Mouse (Mus musculus): ENCODE measurements at regions not wholly inside any gene's neighbourhood (a gene's known extent, or its start where the extent isn't known, plus 50 kb on each side); places are given as distances from the start of the nearest gene placed in this dataset.
A peak's percentile ranks its signal among the peaks of the same experiment; 100 is the strongest.

DNA sequence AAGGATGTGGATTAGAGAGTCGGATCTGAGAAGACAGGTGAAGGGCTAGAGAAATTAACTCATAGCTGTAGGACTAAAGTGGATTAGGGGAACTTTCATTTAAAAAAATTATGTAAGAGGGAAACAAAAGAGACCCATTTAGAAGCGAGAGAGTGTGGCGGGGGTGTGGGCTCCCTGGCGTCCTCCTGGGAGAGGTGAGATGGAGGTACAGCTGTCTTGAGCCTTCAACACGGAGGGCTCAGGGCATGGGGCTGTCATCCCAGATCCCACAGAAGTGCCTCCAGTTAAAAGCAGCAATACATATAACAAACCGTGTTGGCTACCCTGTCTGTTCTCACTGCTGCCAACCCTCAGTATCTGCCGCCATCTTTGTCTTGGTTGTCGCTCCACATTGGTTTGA, 284.6 kb upstream of the Prickle1 start:
- DNase-seq: no peak

DNA sequence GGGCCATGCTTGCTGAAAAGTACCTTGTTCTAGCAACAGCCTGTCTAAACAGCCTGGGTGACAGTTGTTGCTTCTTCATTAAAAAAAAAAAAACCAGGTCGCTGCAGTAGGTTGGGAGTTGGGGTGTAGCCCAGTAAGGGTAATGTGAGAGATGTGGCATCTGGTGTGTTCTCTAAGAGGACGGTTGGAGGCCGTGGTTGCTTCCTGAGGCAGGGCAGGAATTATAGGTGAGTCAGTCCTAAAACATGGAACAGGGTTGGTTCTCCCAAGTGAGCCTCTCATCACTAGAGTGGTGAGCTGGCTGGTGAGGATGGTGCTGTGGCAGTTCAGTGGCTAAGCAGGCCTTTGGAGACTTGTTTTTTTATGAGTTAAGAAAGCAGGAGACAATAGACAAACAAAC, 283.3 kb upstream of the Prickle1 start:
- DNase-seq: no peak

DNA sequence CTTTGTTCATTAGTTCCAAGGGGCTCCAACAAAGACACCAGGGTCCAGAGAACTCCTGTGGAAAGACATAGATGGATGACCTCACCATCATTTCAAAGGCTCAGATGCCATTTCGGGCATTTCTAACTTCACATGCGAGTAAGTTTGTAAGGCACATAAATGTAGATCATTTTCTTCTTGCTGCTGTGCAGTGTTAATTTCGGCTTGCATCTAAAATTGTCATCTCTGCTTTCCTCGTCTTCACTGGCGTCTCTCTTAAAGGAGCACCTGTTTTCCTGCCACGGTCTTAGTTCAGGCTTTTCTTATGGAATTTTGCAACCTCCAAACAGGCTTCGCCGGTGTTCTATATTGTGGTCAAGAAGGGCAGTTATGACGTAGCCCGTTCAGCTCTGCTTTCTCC, 280.6 kb upstream of the Prickle1 start:
- DNase-seq: no peak

DNA sequence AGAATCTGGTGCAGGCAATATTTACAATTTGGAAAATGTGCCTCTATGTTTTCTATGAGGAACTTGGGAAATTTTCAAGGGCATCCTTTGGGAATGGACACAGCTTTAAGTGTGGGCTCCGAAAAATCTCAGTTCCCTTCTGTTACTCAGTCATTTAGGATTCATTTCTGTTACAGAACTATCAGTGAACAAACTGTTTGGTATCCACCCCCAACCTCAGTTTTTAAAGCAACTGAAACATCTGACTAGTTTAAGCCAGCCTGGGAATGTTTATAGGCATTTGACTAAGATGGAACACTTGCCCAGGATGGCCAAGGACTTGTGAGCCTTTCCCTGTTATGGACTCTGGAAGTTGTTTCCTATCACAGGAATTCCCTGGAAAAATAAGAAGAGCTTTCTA, 280.0 kb upstream of the Prickle1 start:
- DNase-seq: no peak

DNA sequence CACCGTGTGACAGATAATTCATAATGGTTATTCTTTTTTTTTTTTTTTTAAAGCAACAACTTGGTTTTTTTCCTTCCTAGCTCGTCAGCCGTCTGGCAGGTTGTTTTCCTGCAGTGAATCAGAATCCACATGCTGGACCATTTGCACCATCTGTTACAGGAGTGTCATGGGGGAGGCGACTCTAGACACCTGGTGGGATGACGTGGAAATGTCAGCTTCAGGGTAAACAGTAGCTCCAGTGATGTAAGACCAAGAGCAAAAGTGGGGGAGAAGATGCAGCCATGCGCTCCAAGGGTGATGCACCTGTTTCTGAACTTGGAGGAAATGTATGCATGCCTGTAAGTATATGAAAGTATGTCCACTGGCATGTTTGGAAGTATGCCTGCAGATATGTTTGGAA, 278.5 kb upstream of the Prickle1 start:
- no peak for DNase-seq

DNA sequence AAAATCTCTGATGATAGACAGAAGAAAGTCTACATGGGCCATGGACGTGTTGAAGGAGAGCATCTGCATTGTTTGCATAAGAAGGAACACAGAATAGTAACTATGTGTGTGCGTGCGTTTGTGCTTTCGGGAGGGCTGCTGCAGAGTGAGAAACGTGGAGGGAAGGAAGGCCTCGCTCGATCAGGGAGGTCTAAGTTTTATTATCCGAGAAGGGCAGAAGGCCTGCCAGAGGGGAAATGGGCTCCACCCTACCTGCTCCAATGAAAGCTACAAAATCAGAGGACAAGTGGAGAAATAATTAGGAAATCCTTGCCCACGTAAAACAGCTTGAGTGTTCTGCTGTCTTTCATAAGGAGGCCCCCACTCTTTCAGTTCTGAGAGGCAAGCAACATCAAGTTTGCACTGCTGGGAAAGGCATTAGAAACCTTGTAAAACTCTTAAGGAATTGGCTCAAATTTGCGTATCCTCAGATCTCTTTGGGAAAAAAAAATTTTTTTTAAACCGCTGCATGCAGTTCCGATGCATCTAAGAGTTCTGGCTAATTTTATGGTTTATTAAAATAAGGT, 261.7 kb upstream of the Prickle1 start:
- DNase-seq: no peak

DNA sequence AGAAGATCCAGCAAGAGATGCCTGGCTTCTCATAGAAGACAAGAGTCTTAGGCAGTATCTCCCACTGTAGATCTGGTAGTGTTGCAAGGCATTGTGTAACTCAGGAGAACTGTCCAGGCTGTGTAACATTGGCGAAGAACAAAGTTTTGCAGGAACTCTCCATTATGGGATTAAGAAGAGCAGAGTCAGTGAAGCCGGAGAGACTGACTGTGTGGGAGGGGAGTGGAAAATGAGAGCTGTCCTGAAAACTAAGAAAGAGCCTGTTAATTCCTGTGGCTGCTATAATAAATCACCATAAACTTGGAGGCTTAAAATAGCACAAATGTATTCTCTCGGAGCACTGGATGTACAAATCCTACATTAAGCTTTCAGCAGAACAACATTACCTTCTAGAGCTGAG, 257.5 kb upstream of the Prickle1 start:
- no peak for DNase-seq

DNA sequence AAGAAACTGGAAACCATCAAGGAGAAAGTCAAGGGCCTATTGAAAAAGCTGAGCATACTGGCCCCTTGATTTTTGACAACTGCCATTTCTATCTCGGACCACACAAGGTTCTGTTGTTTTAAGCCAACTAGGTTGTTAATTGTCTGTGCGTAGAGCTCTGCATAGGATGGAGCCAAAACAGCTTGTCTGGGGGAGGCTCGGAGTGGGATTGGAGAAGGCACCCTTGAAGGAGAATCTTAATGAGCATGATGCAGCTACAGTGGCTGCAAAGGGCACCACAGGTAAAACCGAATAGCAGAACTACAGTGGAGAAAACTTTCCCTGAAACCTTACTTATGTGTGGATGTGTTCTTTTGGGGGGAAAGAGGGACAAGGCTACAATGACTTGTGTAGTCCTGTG, 256.4 kb upstream of the Prickle1 start:
- DNase-seq: no peak

DNA sequence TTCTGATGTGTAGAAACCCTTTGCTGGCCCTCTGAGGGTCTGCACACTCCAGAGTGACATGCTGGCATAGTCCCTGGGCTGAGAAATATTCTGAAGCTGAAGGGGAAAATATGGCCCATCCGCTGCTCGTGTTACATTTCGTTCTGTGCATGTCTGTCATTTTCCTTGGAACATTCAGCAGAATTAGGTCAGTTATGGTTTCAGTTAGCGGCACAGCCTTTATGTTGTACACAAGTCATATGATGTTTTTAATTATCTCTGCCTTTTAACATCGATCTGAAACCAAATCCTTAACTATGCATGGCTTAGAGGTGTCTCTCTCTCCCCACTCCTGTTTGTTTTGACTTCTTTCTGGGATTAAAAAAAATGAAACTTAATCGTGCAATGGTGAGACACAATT, 254.7 kb upstream of the Prickle1 start:
- DNase-seq: no peak

DNA sequence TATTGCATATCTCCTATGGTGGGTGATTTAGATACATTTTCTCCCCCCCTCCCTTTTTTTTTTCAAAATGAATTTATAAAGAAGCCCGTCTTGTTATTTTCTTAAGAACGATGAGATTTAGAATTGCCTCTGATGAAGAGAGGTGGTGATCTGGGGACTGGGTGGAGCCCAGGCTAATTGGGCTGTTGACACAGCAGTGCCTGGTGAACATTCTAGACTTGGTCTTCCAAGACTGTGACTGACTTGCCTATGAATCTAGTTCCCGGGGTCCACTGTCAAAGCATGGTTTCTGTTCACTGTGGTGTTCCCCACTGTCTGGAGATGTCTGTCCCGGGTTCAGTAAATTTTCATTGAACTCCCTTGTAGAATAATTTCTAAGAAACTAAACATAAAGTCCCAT, 253.1 kb upstream of the Prickle1 start:
- DNase-seq: no peak

DNA sequence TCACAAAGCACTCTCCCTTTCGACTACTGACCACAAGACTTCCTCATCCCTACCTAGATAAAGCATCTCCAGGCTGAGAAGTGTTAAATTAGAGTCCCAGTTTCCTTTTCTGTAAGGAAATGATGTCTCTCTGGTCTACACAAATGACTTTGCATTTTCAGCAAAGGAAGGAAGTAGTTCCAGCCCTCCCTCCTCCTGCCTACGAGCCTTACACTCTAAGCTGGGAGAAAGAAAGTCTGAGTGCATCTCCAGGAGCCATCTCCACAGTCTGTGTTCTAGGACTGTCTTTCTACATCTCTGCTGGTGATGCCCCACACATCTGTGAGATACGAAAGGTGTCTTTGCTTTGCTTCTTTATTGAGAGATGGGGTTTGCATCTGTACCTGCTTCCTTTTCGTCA, 251.1 kb upstream of the Prickle1 start:
- DNase-seq: no peak

DNA sequence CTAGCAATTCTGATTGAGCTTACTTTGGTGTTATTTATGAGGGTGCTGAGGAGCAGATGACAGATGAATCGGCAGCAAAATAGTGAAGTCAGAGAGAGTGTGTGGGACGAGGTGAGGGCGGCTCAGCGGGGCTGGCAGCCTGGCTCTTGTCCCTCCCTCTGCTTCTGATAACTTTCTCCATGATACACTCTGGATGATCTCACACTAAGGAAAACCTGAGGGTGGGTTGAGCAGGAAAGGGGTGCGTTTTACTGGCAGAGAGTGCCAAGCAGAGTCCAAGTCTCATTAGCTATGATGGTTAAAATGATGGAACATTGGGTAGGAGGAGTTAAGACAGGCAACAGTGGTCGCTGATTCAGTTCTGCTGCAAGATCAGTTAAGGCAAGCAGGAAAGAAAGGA, 250.1 kb upstream of the Prickle1 start:
- no peak for DNase-seq

DNA sequence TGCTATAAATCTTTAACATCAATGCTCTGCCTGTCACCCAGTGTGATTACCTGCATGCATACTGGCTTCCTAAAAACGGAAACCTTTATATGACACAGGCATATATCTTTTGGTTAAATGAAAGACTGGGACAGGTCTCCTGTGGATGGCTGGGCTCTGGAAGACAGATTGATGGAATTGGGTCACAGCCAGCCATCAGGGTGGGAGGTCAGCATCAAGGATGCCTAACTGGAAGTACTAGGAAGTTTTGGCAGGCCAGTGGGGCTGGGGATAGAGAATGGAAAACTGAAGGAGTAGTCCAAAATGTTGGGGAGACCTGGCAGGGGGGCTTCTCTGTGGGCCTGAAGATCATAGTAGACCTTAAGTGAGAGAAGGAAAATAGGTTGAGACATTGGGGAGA, 237.3 kb upstream of the Prickle1 start:
- no peak for DNase-seq

DNA sequence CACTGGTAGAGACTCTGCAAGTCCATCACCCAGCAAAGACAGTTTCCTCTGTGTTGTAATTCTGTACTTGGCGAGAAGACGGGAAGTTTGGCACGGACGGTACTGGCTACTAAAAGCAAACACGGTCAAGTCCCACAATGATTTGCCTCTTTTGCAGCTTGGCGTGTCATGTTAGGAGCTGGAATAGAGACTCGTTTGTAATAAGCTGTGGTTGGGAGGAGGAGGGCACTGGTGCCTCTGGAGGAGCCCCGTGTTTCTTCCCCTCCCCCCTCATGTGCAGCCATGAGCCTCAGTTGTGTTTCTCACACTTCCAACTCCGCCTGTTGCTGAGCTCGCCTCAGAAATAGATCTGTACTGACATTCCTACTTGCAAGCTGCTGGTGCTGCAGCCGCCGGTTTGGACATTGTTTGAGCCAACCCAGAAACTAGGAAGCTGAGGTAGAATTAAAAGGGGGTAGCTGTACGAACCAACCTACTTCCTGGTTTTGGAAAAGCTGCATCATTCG, 236.8 kb upstream of the Prickle1 start:
- peak; percentile 38 for DNase-seq

DNA sequence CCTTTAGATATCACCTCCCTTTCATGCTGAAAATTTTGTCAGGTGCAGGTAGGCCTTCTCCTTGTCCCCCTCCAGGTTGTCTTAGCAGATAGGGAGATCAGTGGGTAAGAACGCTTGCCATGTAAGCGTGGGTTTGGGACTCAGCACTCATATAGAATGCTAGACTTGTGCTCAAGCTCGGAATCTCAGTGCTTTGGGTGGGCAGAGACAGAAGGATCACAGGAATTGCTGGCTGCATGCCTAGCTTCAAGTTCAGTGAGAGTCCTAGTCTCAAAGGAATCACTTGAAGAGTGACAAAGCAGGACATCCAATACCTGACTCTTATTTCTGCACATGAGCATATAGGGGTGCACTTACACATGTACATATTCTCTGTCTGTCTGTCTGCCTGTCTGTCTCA, 235.5 kb upstream of the Prickle1 start:
- no peak for DNase-seq

DNA sequence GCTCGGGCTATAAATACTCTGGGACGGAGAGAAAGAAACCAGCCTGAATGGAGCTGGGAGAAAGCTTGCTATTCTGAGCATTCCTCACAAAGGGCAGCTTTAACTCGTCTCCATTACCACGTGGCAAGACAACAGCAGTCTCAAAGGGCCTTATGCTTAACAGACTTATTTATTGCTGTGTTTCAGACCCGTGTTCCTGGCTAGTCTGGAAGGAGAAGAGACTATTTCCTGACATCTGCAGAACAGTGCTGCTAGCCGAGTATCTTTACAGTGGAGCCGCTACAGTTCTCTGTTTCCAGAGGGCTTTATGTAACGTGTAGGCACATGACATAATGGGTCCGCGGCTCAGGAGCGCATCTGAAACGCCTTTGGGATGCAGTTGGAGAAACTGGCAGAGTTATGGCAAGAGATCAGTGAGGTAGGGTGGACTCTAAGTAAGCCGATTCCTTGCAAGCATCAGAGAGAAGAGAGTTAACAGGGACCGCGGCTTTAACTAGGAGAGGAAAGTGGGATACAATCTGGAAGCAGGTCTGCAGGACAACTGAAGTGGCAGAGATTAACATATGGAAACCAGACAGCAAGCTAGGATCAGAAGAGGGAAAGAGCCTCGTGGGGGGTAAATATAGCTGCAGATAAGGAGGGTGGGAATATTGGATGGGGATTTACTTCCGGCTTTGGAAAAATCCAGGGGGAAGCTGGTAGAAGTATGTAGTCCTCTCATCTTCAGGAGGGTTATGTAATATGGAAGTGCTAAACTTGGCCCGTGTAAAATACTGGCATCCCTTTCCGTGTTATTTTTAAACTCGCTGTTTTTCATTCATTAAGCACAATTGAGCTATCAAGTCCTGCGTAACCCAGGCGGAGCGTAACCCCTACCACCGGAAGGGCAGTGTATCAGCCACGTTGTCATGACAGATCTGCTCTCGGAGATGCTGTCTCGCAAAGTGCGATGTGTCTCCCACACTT, 229.3 kb upstream of the Prickle1 start:
- DNase-seq: peak; percentile 8

DNA sequence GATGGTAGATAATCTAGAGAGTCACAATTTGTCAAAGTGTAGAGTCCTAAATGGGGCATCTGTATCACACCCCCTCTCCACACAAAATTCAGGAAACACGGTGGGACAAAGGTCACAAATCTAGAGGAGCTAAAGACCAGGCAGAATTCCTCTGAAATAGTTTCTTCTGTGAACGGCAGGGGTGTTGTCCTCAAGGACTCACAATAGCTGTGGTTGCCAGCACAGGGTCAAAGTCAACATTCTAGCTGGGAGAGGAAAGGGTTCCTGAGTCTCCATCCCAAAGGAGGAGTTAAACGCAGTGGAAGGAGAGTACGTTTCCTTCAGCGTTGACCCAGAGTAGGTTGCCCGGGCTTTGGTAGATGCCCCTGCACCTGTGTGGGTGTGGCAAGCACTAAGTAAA, 225.5 kb upstream of the Prickle1 start:
- no peak for DNase-seq

DNA sequence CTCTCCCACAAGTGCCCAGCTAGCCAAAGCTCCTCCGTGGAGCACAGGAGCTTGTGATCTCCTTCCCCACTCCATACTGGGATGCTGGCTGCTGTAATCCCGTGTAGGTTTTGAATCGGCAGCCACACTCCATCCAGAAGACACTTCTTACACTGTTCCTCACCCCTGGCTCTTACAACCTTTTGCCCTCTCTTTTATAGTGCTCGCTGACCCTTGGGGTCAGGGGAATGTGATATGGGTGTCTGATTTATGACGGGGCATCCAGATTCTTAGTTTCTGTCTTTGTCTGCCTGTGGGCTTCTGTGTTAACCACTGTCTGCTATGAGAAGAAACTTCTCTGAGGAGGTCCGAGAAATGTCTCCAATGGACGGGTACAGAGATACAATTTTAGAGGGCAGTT, 216.3 kb upstream of the Prickle1 start:
- DNase-seq: no peak

DNA sequence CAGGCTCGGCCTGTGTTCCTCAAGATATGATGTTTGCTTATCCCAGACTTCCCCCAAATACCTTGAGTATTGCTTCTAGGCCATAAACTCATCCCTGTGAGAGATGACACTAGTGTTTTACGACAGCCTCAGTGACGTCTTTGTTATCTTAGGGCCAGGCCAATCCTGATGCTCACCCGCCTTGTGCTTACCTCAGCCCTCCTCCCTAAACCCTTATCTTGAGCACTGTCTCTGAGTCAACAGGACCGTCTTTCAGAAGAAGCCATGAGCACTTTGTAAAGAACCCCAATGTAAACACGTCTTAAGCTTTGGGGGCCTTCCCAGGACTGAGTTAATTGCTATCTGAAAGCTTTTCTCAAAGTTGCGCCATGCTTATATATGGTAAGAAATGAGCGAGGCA, 212.3 kb upstream of the Prickle1 start:
- DNase-seq: no peak

DNA sequence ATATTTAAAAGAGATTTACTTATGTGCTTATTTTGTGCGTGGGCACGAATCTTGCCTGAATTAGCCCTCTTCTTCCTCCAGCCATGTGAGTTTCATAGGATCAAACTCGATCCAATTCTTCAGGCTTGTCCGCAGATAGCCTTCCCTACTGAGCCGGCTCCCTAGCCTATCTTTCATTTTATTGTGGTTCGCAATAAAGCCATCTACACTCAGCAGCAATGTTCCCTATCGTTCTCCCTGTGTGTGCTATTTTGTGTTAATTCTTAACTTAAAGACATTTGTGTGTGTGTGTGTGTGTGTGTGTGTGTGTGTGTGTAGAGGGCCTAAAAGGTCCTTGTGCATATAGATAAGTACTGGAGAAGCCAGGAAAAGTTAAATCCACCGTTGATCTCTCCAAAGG, 211.8 kb upstream of the Prickle1 start:
- no peak for DNase-seq

DNA sequence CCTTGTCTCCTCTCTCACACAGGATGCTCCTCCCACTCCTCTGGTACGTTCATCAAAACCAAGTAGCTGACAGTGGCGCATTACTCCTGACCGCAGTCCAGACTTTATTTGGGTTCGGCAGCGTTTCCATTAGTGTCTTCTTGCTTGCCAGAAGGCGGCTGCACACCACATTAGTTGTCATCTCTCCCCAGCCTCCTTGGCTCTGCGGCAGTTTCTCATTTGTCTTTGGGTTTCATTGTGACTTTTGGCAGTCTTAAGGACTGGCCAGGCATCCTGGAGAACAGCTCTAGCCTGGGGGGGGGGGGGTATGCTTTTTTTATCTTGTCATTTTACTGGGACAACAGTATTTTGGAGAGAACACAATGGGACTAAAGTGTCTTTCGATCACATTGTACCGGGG, 209.0 kb upstream of the Prickle1 start:
- peak; percentile 18 for DNase-seq

DNA sequence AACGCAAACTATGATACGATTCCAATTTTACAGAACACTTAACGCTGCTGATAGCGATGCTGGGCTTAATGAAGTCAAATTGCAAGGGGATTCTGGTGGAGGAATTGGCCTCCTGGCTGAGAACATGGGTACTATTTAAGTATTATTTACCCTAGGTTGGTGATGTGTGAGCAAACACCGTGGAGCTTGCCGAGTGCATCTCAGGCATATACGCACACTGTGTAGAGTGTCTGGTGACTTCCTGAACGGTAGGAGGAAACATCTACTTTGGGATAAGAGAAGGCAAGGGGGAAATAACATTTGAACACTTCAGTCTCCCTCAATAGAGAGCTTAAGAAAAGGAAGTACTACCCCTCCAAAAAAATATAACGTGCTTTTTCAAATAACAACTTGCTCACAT, 194.8 kb upstream of the Prickle1 start:
- DNase-seq: no peak

DNA sequence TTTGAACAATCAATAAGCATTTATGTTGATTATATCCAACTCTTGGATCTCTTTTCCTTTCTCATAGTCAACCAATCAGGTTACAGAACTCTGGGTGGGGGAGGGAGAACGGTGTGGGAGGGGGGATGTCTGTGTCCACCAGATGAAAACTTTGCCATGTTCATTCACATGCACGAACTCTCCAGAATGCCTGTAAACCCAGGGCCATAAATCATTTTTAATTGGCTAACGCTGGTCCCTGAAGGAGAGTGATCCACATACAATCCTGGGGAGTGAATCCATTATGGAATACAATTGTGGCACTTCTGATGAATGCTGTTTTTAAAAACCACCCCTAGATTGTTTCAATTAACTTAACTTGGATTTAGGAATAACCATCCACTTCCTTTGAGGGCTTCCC, 194.1 kb upstream of the Prickle1 start:
- no peak for DNase-seq

DNA sequence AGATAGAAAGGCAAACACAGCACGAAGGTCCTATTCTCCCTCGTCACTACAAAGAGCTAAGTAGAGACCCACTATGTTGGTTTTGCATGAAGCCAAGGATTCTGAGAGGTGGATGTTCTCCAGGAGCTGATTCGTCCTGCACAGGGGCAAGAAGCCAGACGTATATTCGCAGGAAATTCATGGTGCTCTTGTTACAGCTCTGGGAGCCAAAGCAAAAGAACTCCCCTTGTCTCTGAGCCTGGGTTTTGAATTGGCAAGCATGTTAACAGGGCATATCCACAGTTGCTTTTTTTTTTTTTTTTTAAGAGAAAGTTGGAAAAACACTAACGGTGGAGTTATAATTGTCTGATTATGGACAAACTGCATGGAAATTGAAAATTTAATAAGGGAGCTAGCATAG, 191.7 kb upstream of the Prickle1 start:
- no peak for DNase-seq
